Mouse (Mus musculus) C2C12 (cell line): ENCODE measurements around the gene Apc2. TPM values are rescaled to one million over a fixed set of nuclear protein-coding genes. Genes with fewer than 3 reads are reported as not detected.

Source experiments
- H3K27me3 ChIP-seq: one replicate; pipeline ENCODE4 v1.6.1; 2011; ENCODE audit not compliant: control insufficient read depth, insufficient read depth, insufficient read length
- H3K36me3 ChIP-seq: one replicate; pipeline ENCODE4 v1.6.1; 2011; ENCODE audit not compliant: control insufficient read depth, insufficient read depth
- H3K4me3 ChIP-seq: one replicate; pipeline ENCODE4 v1.5.1; 2011; ENCODE audit warnings: mild to moderate bottlenecking, control low read depth; ENCODE audit not compliant: poor library complexity, insufficient read depth, severe bottlenecking
- H3K79me2 ChIP-seq: one replicate; pipeline ENCODE4 v1.6.1; 2011; ENCODE audit not compliant: control insufficient read depth, insufficient read depth
- H3K79me3 ChIP-seq: one replicate; pipeline ENCODE4 v1.6.1; 2011; ENCODE audit warnings: low read depth, control low read depth
- H3ac ChIP-seq: one replicate; pipeline ENCODE3; 2011; ENCODE audit warnings: low read depth; ENCODE audit not compliant: control insufficient read depth, insufficient read length
- CEBPB ChIP-seq: IDR thresholded peaks from one replicate; pipeline ENCODE4 v1.6.1; 2011; ENCODE audit warnings: low read depth, mild to moderate bottlenecking, control low read depth, moderate library complexity
- CTCF ChIP-seq: IDR thresholded peaks from one replicate; pipeline ENCODE4 v1.5.1; 2011; ENCODE audit not compliant: control insufficient read depth, insufficient read depth, insufficient read length
- FOSL1 ChIP-seq: IDR thresholded peaks from one replicate; pipeline ENCODE4 v1.8.0; 2011; ENCODE audit warnings: mild to moderate bottlenecking, low read length; ENCODE audit not compliant: poor library complexity, insufficient read depth, severe bottlenecking
- MAX ChIP-seq: IDR thresholded peaks from one replicate; pipeline ENCODE4 v1.6.1; 2011; ENCODE audit warnings: mild to moderate bottlenecking, control low read depth
- MYOD1 ChIP-seq: IDR thresholded peaks from one replicate; pipeline ENCODE4 v1.6.1; 2011; ENCODE audit warnings: low read depth; ENCODE audit not compliant: control insufficient read depth, insufficient read length
- MYOG ChIP-seq: IDR thresholded peaks from one replicate; pipeline ENCODE4 v1.6.1; 2011; ENCODE audit not compliant: control insufficient read depth, insufficient read length; ENCODE audit errors: extremely low read depth
- USF1 ChIP-seq: IDR thresholded peaks from one replicate; pipeline ENCODE4 v1.6.1; 2011; ENCODE audit warnings: low read depth, mild to moderate bottlenecking, control low read depth, moderate library complexity
- polyA plus RNA-seq: library from polyadenylated mRNA; unstranded; fragments of >200 nt; fragmentation: generic; extraction: Trizol; gene quantifications from one replicate; pipeline ENCODE4 v1.2.1, GENCODE M21; 2012; ENCODE audit warnings: missing spikeins

Apc2 gene
- polyA plus RNA-seq, 1 experiment: 0.20 TPM

- peaks cover 44% of the 10 kb centered on the region for H3K79me2 ChIP-seq
- no peak for TF ChIP-seq USF1
- no peak for TF ChIP-seq MYOD1
- no peak for TF ChIP-seq CTCF
- TF ChIP-seq FOSL1: no peak
- TF ChIP-seq MAX: no peak
- TF ChIP-seq MYOG: no peak
- no peak for TF ChIP-seq CEBPB
- H3K36me3 ChIP-seq: peaks cover 6% of the 10 kb centered on the region
- H3K4me3 ChIP-seq: peak within 1 kb of the TSS; percentile 86
- peaks cover 20% of the 10 kb centered on the region for H3K79me3 ChIP-seq
- no peaks in the 10 kb centered on the region for H3K27me3 ChIP-seq
- peak within 1 kb of the TSS; percentile 82 for H3ac ChIP-seq
These were observed 24.6 kb downstream of the Apc2 start, which contains the start of gene 2310011J03Rik for GRCm38 (mm10) chr10:80320340-80320760. TSS of gene 2310011J03Rik (minus strand) at chr10:80320537.

GRCm38 (mm10) chr10:80321014-80321669 lies 25.4 kb downstream of the Apc2 start:
- Histone ChIP-seq H3K4me3 (no peak overlapping the region), H3K27me3 (no peaks in the 10 kb centered on the region), H3K36me3 (peaks cover 6% of the 10 kb centered on the region), H3K79me2 (peaks cover 44% of the 10 kb centered on the region), H3ac (peak overlapping the region; percentile 39), H3K79me3 (peaks cover 20% of the 10 kb centered on the region)
- TF ChIP-seq MAX (no peak), CTCF (no peak), MYOG (no peak)

GRCm38 (mm10) chr10:80321670-80322581 lies 26.1 kb downstream of the Apc2 start:
- H3K79me2 ChIP-seq: peaks cover 44% of the 10 kb centered on the region
- H3K79me3 ChIP-seq: peaks cover 20% of the 10 kb centered on the region
- no peak for TF ChIP-seq FOSL1
- no peak for TF ChIP-seq USF1
- TF ChIP-seq CEBPB: no peak
- TF ChIP-seq CTCF: no peak
- TF ChIP-seq MYOD1: no peak
- TF ChIP-seq MAX: no peak
- TF ChIP-seq MYOG: no peak
- H3K27me3 ChIP-seq: no peaks in the 10 kb centered on the region
- peak overlapping the region; percentile 43 for H3K4me3 ChIP-seq
- peaks cover 6% of the 10 kb centered on the region for H3K36me3 ChIP-seq
- H3ac ChIP-seq: peak overlapping the region; percentile 28

DNA sequence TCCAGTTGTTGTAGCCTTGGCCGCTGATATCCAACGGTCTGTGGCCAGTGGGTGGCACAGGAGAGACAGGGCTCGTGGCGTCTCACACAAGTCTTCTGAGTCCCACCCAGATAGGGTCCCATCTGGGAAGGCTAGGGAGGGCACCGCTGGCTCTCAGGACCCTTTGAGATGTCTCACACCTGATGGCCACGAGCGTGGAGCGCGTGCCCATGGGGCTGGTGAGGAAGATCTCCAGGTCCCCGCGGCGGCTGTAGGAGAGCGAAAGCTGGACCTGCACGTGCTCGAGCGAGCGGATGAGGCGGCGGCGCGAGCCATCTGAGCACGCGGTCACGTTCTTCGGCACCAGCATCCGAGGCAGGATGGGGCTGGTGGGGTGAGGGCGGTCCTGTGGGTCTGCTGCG lies 27.0 kb downstream of the Apc2 start:
- TF ChIP-seq MAX (peak; percentile 93), CTCF (no peak), USF1 (no peak), FOSL1 (no peak), CEBPB (no peak)
- H3K36me3 ChIP-seq: peaks cover 6% of the 10 kb centered on the region
- H3ac ChIP-seq: peak overlapping the region; percentile 89
- H3K4me3 ChIP-seq: peak overlapping the region; percentile 43
- H3K79me2 ChIP-seq: peaks cover 44% of the 10 kb centered on the region
- peaks cover 20% of the 10 kb centered on the region for H3K79me3 ChIP-seq
- no peaks in the 10 kb centered on the region for H3K27me3 ChIP-seq

GRCm38 (mm10) chr10:80323261-80324119 lies 27.7 kb downstream of the Apc2 start:
- Histone ChIP-seq H3K79me3 (peaks cover 20% of the 10 kb centered on the region), H3K27me3 (no peaks in the 10 kb centered on the region), H3K79me2 (peaks cover 39% of the 10 kb centered on the region), H3K36me3 (peaks cover 6% of the 10 kb centered on the region), H3ac (peak overlapping the region; percentile 89), H3K4me3 (peak overlapping the region; percentile 43)
- TF ChIP-seq USF1 (no peak), MAX (no peak), CTCF (no peak), MYOG (no peak), CEBPB (no peak), FOSL1 (no peak)
